Mouse (Mus musculus): ENCODE data around the gene Tomm40l.

Tomm40l gene

DNA sequence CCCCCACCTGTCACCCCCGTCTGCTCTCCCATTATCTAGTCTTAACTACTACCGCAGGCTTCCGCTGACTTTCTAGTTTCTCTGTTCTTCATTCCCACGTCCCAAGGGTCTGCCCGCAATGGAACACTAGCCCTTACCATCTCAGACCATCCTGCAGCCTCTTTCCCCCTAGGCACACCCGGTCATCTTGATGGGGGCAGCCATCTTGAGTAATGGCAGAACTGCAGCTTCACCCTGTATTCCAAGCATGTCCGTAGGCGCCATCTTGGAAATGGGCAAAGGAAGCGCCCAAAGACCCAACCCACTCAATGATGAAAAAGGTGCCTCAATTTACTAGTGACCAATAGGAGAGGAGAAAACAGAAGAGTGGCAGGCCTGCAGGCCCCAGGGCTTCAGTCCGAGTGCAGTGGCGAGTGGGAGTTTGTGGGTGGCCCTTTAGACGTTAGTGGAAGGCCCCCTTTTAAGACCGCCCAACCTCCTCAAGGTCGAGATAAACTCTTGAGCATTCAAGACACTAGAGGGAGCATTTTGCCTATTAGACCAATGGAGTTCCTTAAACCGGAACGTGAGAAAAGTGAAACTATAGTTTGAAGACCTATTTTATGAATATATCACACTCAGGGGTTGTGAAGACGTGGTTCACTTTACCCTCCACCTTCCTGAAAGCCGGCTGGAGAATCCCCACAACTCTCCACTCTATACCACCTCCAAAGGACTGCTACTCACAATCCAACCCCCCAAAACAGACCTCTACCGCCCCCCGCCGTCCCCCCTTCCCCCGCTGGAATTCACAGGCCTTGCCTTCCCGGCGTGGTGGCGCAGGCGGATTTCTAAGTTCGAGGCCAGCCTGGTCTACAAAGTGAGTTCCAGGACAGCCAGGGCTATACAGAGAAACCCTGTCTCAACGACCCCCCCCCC lies at the start of gene Tomm40l:
Tomm40l (minus strand) TSS at position 277 of the 918 bp plus-strand sequence.
- peak; percentile 99 for DNase-seq

DNA sequence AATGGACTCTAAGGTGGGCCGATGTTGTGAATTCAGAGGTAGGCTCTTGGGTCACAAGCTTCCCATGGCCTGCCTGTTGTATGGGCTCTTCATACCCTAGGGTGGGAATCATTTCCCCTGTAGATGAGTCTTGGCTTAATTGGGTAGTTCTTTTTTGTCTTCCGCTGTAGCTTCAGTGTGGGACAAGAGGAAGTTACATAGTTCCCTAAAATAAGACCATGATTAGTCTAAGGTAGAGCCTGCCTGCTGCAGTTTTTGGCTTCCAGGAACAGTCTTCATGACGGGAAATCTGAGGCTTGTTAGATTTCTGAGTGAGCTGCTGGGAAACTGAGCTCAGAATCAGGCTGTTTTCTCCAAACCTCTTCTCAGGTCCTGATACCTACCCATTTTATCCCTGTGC lies 49.8 kb upstream of the Tomm40l start:
- no peak for DNase-seq

DNA sequence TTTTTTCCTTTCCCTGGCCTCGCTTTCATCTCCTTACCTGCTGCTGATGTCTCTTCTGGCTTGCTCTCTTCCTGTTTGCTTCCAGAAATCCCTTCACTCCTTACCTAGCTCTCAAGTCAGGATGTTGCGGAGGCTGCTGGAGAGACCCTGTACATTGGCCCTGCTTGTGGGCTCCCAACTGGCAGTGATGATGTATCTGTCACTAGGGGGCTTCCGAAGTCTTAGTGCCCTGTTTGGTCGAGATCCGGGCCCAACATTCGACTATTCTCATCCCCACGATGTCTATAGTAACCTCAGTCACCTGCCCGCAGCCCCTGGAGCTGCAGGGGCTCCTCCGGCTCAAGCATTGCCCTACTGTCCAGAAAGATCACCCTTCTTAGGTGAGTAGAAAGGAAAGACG lies 49.3 kb upstream of the Tomm40l start:
- no peak for DNase-seq

DNA sequence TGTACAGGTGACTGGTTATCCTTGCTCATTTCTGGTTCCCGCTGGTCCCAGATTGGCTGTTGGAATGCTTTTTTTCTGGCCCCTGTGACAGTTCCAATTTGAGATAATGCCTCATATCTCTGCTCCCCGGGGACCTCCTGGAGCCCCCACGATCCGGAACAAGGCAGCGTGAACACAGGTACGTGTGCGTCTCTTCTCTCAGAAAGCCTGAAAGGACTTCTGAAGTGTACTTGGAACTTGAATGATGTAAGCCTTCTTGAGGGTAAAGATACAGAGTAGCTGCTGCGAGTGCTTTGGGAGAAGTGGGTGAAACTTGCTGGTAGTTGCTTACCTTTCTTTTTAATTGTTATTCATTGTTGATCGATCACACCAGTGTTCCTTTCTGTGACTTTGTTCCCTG lies 48.9 kb upstream of the Tomm40l start:
- peak; percentile 65 for DNase-seq

DNA sequence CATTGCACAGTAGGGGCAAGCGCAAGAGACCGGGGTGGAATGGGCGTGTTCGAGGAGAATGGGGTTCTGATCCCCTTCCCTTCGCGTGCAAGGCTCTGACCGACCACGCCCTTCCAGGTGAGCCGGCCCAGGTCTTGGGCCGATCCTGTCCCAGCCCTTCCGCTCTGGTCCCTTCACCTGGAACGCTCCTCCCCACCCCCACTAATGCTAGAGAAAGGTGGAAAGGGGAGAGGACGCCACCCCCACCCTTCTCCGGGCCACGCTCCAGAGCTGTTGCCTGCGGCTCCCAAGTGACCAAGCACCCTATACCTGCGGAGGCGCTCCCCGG lies 48.2 kb upstream of the Tomm40l start:
- DNase-seq: peak; percentile 77

DNA sequence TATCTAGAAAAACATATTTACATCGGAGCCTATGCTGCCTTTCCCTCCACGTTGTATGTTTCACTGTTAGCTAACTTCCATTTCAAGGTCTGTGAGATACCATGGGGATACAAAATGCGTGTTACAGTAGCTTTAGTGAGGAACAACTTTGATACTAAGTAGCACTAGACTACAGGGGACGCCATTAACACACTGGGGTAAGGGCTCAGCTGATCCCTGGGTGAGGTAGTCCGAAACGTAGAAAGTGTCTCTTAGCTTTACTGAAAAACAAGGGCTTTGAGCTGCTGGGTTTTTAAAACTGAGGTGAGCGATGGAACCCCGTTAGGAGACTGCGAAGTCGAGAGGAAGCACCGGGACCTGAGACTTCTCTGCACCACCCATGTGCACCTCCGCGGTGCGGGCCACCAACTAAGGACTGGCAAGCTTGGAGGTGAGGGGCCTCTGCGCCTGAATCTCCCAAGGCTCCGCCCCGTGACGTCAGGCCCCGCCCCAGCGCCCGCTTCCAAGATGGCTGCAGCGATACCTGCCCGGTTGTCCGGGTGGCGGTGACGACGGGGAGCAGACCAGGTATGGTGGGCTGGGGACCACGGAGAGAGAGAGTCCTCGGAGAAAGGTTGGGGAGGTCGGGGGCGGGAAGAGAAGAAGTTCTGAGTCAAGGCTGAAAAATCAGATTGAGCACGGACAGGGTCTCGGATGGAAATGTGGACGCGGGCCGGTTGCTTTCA lies 47.7 kb upstream of the Tomm40l start, which contains the start of gene B4galt3:
B4galt3 (plus strand) TSS at position 481 of the 725 bp plus-strand sequence.
- DNase-seq: peak; percentile 98

DNA sequence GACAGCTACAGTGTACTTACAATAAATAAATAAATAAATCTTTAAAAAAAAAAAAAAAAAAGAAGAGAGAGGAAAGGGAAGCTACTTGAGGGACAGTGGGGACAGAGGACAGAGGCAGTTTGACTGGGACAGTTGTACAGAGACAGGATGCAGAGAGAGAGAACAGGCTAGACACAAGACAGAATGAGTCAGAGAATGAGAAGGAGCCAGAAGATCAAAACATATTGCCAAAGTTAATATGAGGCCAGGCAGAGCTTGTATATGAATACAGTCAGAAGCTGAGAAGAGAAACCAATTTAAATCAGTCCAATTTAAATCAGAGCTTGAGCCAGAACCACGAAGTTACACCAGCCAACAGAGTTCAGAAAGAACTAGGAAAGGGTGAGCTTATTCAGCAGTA lies 46.0 kb upstream of the Tomm40l start:
- DNase-seq: no peak

DNA sequence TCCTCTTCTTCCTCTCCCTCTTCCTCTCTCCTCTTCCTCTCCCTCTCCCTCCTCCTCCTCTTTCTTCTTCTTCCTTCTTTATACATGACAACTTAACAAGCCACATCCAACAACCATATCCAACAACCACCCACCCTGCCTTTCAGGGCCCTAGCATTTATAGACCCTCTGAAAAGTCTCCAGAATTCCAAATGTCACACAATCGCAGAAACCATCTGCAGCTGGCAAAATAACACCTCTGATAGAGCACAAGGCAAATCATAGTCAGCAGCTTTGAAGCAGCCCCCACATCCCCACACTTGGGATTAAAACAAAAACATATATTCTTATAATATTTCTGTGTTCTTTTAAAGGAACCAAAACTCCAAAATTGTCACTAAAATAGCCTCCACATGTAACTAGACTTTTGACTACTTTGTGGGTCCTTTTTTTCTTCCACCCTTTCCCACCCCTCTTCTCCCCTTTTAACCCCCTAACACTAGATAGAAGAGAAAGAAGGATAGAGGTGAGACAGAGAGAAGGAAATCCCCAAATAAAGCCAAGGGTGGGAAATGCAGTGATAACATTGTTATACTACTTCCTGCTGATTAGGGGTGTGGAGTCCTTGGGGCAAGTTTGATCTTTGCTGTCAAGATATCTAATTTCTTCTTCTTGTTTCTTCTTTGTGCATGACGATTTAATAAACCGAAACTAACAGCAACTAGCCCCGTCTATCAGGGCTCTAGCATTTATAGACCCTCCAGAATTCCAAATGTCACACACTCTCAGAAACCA lies 43.8 kb upstream of the Tomm40l start:
- no peak for DNase-seq

DNA sequence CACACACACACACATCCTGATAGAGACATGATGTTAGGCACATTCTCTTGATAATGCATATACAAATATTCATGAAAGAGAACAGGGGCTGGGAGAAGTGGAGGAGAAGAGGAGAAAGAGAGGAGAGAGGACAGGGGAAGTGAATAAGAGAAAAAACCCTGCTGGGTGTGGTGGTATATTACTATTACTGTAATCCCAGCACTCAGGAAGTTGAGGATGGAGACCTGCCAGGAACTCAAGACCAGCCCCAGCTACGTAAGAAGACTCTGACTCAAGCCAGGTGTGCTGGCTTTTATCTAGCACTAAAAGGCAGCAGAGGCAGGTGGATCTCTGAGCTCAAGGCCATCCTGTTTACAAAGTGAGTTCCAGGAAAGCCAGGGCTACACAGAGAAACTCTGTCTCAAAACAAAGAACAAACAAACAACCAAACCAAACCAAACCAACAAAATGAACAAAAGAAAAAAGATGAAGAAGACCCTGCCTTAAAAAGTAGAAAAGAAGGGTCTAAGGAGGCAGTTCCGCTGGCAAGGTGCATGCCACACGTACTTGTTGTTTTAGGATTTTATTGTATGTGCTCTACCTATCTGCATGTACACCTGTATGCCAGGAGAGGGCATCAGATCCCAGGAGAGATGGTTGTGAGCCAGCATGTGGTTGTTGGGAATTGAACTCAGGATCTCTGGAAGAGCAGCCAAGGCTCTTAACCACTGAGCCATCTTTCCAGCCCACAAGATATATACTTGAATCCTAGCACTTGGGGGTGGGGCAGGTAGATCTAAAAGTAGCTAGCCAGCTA lies 41.5 kb upstream of the Tomm40l start:
- no peak for DNase-seq

DNA sequence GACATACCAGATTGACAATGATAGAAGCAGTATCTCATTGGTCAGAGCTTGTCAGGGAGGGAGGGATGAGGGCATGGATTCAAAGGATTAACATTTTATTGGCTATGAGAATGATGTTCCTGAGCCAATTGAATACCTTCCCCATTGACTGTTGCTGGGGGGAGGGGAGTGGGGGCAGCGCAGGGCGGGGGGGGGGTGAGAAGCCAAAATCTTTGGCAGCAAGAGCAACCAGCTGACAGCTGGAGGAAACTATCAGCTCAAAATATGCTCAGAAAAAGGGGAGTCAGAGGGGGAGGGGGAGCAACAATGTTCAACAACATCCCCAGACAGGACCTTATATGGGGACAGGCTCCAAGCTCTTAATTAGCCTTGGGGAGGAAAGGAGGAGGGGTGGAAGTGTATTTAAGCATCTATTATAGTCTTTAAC lies 40.9 kb upstream of the Tomm40l start:
- DNase-seq: peak; percentile 65

DNA sequence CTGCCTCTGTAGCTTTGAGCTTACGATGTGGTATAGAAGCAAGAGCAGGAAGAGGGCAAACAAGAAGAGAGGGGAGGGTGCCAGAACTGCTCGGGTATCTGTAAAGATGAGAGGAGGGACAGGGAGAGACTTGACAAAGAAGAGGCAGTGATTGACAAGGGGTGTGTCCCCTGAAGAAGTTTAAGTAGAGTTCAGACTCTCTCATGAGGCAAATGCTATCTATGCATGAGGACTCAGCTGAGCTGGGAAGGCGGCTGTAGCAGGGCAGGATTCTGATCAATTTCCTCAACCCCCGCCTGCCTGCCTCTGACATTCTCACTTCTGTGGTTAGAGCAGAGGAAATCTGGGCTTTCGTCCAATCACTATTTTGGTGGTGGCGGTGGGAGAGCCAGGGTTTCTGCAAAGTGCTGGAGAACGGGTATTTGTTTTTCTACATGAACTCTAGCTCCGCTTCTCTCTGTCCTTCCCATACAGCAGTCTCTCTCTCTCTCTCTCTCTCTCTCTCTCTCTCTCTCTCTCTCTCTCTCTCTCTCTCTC lies 40.3 kb upstream of the Tomm40l start:
- DNase-seq: peak; percentile 78

DNA sequence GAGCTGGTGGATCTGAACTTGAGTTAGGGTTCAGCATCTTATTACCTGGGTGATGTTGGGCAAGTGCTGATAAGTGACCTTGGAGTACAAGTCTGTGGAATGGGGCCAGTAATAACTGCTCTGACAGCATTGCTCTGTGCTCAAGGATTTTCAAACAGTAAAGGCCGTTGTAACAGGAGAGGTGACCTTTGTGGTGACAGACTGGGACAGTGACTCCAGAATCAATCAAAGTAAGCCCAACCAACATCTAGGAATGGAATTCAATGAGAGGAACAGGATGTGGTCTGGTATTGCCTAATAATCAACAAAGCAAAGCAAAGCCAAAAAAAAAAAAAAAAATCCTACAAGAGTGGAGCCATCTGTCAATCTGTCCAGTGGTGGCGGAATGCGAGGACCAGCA lies 38.0 kb upstream of the Tomm40l start:
- DNase-seq: no peak

DNA sequence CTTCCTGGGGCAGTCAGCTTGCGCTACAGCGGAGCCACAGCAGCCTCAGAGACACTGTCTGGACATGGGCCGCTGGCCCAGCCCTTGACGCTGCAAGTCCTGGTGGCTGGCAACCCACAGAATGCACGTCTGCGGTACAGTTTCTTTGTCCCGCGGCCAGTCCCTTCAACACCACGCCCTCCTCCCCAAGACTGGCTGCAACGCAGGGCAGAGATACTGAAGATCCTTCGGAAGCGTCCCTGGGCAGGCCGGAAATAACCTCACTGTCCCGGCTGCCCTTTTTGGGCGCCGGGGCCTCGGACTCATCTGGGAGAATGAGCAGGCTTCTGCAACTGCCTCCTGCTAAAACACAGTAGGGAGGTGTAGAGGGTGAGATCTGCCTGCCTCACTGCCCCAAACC lies 36.6 kb upstream of the Tomm40l start:
- no peak for DNase-seq

DNA sequence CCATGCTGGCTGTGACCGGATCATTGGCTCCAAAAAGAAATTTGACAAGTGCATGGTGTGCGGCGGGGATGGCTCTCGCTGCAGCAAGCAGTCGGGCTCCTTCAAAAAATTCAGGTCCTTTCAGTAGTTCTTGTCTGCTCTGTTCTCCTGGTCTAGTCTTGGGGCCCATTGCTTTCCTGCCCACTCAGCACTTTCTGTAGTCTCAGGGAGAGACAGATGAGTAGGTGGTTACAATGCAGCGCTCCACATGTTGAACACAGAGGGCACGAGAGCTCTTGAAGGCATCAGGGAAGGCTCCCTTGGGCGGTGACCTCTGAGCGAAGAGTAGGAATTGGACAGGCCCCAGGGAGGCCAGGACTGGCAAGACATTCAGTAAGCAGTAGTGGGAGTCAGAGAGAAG lies 35.5 kb upstream of the Tomm40l start:
- DNase-seq: no peak

DNA sequence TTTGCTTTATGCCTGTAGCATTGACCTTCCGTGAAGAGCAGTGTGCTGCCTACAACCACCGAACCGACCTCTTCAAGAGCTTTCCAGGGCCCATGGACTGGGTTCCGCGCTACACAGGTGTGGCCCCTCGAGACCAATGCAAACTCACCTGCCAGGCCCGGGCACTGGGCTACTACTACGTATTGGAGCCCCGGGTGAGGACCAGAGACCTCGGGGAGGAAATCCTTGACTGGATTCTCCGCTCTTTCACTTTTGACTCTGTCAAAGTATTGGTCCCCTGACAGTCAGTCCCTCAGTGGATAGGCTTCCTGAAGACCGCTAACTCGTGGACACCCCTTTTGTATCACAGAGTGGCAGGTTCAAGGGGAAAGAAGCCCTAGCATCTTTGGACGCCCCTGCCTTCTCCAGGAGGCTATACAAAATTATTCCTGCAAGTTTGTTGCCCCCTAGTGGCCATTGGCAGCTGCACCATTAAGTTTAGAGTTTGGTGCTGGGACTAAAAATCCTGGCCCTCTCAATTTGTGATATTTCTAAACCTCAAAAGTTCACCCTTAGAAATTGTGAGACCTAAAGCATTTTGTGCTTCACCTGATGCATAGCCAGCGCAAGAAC lies 34.7 kb upstream of the Tomm40l start:
- DNase-seq: peak; percentile 86

DNA sequence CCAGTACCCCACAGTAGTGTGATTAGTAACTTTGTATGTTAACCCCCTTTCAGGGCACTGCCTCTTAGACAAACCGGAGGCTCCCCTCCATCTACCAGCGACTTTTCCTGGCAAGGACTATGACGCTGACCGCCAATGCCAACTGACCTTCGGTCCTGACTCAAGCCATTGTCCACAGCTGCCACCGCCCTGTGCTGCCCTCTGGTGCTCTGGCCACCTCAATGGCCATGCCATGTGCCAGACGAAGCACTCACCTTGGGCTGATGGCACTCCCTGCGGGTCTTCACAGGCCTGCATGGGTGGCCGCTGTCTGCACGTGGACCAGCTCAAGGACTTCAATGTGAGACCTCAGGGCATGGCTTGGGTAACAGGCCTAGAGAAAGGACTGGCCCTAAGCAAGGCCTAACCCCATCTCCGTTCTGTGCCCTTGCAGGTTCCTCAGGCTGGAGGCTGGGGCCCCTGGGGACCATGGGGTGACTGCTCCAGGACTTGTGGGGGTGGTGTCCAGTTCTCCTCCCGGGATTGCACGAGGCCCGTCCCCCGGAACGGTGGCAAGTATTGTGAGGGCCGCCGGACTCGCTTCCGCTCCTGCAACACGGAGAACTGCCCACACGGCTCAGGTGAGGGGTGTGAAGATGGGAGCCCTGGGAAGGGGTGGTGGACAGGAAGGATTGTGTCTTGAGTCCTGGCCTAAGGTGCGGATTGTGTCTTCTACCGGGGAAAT lies 33.9 kb upstream of the Tomm40l start:
- no peak for DNase-seq

DNA sequence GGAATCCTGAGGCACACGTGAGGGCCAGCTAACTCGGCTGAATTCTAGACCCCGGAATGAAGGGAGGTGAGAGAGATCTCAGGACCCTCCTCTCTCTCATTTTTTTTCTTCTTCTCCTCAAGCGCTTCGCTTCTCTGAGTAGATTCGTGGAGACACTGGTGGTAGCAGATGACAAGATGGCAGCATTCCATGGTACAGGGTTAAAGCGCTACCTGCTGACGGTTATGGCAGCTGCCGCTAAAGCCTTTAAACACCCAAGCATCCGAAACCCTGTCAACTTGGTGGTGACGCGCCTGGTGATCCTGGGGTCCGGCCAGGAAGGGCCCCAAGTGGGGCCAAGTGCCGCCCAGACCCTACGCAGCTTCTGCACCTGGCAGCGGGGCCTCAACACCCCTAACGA lies 30.1 kb upstream of the Tomm40l start:
- no peak for DNase-seq

DNA sequence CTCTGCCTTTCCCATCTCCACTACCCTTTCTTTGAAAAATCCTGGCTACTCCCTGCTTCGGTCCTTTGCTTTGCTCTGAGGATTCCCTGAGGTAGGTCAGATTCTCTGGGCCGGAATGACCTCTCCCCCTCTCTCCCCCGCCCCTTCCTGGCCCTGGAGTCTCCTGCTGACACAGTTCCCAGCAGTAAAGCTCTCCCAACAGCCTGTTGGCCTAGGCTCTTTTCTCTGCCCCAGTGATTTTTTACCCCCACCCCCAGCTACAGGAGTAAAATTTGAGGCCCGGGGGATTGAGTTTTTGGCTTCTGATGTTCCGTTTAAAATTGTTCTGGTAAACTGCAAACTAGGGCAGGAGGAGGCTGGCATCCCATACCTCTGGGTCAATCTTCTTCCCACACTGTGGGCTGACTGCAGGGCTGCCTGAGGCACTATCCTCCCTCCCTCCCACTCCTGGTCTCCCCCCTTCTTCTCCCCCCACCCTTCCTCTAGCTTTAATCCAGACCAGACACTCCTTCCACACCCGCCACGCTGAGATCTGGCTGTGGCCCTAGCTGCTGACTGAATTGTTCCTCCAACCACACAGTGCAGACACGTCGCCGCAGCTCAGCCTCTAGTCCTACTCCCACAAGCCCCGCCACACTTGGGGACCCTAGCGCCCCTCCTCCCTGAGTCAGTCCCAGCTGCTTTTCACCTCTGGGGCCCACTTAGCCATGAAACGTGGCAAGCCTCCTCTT lies 29.4 kb upstream of the Tomm40l start:
- DNase-seq: no peak

DNA sequence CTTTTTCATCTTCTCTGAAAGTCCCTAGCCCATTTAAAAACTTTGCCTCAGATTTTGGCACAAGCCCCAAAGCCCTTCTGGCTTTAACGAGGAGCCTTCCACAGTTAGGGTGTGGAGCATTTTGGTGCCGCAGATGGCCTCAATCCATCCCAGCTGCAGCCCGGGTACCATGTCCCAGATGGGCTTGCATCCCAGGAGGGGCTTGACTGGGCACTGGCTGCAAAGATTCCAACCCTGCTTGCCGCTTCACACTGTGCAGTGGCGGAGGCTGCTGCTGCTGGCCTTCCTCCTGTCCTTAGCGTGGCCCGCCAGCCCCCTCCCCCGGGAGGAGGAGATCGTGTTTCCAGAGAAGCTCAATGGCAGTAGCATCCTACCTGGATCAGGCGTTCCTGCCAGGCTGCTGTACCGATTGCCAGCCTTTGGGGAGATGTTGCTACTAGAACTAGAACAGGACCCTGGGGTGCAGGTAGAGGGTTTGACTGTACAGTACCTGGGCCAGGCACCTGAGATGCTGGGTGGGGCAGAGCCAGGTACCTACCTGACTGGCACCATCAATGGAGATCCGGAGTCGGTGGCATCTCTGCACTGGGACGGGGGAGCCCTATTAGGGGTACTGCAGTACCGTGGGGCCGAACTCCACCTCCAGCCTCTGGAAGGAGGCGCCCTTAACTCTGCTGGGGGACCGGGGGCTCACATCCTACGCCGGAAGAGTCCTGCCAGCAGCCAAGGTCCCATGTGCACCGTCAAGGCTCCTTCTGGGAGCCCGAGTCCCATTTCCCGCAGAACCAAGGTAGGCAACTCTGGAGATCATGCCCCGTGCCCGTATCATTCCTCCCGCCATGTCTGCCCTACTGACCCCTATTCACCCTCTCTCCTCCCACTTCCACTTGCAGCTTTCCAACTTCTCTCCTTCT lies 28.6 kb upstream of the Tomm40l start, which contains the start of gene Ndufs2:
Ndufs2 (minus strand) TSS at position 709 of the 914 bp plus-strand sequence.
- DNase-seq: no peak

Data from lung, postnatal 36 days (tissue).